Mouse (Mus musculus) inflammation-experienced regulatory T-cells, adult 6 months (primary cell): ENCODE data around the gene Kctd15. TPM values are rescaled to one million over a fixed set of nuclear protein-coding genes. Genes with fewer than 3 reads are reported as not detected.

Source experiments
- ATAC-seq: one replicate; pipeline ENCODE4 v1.8.0; 2017
- polyA plus RNA-seq, 3 experiments: library from polyadenylated mRNA; unstranded; fragments of 100-300 nt; shearing (Covaris generic); gene quantifications; one replicate each; pipeline ENCODE4 v1.2.1; 2017

Kctd15 gene
- polyA plus RNA-seq, 3 experiments from 2014 or later = not detected

DNA sequence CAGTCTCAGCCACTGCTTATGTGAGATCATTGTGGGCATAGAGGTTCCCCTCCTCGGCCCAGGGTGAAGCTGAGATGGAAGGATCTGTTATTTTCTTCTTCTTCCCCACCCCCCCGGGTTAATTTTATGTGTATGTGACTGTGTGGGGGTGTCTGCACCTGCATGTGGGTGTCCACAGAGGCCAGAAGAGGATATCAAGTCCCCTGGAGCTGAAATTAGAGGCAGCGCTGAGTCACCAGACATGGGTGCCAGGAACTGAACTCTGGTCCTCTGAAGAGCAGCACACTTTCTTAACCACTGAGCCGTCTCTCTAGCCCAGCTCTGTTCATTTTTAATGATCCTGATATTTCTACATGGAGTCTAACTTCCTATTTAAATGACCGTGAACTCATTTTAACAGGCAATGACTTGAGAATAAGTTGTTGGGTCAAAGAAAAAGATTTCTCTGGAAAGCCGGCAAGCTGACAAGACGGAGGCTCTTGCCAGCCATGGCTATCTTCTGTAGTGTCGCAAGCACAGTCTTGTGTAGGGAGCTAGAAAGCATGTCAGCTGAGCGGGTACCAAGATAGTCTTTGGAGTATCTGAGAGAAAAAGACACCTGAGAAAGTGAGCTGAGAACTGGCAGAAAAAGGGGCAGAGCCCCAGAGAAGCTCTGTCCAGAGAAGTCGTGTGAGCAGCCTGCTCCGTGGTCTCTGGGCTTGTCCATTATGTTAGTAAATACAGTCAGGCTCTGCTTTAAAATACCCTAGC is 38.2 kb downstream of the Kctd15 start:
- ATAC-seq = no peak

DNA sequence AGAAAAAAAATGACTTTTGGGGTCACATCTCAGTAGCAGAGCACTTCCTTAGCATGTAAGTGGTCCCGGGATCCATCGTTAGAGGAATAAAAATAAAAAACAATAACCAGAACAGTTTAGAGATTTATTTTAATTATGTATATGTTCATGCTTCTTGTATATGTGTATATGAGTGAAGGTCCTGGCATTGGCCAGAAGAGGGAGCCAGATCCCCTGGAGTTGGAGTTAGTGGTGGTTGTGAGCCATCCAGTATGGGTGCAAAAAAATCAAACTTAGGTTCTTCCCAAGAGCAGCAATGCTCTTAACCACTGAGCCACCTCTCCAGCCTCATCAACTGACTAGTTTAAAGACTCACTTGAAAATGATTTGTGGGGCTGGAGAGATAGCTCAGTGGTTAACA is 40.3 kb downstream of the Kctd15 start:
- ATAC-seq = no peak

DNA sequence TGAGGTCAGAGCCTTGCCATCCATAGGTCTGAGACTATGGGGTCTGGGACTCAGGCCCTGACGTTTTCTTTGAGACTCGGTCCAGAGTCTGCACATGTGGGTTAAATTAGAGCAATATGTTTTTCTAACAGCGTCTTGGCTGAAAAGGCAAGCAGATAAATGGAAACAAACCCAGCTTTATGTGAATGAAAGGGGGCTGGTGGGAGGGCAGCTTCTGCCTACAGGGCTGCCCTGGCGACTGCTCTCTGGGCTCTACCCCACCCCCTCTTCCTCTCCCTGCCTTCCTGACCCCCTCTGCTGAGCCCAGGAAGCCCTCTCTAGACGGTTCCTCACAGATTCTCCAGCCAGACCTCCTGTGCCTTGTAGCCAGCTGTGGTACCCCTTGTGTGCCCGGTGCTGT is 46.1 kb downstream of the Kctd15 start:
- no peak for ATAC-seq

DNA sequence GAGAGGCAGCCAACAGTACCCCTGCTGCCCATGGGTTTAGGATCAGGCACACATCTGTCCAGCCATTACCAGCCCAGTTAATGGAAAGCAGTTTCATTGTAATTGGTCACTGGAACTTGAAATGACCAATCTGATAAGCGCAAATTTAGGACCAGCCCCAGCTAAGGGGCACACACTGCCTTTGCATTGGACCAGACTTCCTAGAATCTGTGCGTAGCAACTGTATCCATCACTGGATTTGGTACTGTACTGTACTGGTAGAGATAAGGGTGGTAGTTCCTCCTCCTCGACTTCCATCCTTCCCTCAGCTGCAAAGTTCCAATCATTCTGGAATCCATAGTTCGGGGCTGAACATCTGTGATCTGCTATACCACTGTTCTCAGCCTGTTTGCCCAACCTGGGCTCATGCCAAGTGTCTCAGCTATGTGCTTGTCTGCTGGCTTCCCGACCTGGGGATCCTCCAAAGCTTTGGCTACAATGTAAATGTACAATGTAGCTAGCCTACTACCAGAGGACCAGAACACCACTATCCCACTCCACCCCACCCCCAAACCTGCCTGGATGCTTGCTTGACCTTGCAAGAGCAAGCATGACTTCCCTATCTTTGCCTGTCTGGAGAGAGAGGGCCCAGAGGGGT is 49.1 kb downstream of the Kctd15 start:
- ATAC-seq = no peak

DNA sequence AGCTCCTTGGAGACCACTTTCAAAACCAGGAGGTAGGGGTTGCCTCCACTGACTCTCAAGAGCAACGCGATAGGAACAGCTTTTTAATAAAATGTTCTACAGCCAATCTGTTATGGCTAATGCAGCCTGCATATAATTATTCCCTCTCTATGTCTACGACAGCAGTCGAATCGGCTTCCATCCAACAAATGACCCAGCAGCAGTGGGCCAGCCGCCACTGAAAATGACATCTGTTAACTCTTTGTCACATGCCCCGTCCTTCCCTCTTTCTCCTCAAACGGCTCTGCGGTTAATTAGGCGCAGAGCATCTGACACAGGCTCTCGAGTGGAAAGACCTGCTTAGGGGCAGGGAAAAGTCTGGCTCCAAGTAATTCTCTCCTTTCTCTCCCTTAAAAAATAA is 49.8 kb downstream of the Kctd15 start:
- no peak for ATAC-seq

DNA sequence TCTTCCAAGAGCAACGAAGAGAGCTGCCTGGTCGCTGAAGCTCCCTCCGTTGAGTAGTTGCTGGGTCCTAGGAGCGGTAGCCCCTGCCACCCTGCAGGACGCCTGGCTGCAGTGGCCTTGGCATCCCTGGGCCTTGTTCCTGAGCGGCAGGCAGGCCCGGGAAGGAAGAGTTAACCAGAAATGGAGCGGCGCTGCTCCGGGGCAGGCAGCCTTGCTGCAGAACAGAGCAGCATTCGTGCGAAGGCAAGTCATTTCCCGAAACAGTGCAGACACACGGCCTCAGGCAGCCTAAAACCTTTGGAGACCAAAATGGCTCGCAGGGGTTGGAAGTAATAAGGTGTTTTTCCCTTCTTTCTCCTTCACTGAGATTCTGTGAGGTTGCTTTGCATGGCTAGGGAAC is 50.5 kb downstream of the Kctd15 start:
- ATAC-seq = no peak

DNA sequence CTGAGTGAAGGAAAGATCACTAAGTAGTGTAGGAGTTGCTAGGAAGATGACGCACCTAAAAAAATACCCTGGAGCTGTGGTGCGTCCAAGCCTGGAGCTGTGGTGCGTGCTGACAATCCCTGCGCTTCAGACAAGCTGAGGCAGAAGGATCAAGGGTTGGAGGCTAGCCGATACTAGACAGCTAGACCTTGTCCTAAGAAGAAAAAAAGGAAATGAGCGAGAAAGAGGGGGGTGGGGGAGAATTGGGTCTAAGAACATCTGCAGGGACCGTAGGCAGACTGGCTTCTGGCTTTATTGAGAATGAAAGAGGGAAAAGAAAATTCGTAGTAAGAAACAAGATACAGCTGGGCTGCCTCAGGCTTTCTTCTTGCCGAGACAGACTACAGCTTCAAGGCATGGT is 58.0 kb downstream of the Kctd15 start:
- ATAC-seq = no peak

DNA sequence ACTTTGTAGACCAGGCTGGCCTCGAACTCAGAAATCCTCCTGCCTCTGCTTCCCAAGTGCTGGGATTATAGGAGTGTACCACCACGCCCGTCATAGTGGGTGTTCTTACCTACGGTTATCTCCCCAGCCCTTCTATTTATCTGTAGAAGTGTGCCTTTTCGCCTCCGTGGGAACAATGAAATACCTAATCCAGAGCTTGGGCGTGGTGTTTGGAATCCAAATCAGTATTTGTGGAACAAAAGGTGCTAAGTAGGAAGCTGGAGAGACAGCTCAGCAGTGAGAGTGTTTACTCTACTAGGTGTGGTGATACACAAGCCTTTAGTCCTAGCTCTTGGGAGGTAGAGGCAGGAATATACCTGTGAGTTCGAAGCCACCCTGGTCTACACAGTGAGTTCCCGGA is 58.5 kb downstream of the Kctd15 start:
- no peak for ATAC-seq

DNA sequence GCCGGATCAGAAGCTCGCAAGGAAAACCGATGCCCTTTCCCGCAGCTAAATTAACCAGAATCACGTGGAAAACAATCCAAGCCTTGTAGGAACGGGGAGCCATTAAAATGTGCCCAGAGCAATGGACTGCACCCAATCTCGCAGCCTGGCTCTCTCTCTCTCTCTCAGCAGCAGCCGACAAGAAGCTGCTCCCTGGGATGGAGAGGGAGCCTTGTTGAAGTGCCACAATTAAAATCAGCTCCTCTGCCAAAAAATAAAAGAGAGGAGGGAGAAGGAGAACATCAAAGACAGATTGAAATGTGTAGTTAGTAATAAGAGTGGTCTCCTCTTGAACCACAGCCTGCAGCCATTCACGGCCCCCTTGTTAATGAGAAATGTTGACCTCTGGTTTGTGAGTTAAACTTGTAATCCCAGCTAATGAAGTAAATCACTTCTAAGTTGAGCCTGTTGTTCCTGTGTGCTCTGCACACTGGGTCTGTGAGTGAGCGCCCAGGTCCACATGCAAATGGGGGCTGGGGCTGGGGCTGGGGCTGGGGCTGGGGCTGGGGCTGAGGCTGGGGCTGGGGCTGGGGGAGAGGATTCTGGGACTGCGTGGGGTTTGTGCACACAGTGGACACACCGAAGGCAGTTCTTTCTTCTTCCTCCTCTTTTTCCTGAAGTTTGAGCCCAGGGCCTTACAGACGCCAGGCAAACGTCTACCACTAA is 59.8 kb downstream of the Kctd15 start:
- no peak for ATAC-seq

DNA sequence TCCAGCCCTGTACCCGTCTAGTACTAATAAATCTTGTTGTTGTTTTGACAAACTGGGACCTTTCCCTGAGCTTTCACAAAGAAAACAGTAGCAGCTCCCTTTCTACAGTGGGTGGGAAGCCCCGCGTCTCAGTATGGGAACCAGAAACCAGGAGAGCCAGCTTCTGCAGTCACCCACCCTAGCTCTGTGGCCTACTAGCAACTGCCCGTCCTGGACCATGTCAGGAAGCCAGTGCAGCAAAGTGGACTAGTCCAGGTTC is 61.3 kb downstream of the Kctd15 start:
- ATAC-seq = no peak

DNA sequence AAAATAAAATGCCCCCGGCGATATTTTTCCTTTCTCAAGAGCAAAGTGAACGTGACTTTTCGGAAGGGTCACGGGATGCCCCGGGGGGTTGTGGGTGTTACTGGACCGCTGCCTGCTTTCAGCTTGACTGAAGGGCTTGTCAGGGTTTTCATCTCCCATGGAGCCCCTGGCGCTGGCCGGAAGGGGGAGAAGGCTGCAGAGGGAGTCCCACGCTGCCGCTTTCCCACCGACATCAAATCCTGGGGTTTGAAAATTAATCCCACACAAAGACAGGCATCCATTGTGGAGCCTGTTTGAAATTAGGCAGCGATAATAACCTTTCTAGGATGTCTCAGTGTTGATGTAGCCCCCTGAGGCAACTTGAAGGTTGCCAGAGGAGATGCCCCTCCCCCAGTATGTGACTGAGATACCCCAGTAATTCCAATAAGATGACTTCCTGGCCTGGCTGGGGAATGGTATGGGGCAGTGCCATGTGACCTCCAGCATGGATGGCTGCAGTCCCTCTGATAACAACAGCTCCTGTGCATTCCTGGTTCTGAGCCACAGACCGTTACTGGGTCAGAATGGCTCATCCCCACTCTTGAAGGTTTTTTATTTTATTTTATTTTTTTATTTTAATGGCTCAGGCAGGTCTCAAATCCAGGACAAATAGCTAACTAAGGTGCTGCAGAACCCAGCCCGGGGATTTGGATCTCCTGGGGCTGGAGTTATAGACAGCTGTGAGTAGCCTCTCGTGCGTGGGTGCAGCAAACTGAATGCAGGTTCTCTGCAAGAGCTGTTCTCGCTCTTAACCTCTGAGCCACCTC is 61.8 kb downstream of the Kctd15 start:
- no peak for ATAC-seq

DNA sequence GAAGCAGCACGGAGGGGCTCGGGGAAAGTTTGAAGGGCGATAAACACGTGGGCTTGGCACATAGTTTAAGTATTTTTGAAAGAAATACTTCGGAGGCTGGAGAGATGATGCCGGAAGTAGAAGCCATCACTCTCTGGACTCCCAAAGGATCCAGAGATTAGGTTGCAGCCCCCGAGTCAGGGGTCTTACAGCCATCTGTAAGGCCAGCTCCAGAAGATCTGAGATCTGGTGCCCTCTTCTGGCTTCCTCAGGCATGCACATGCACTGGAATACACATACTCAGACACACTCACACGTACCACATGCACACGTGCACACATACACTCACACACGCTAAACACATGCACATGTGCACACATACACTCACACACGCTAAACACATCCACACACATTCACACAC is 65.8 kb downstream of the Kctd15 start:
- ATAC-seq = no peak

Other genes with a start within 250 kb of the Kctd15 start
- not detected for gene Chst8, start 156.0 kb upstream of the Kctd15 start, polyA plus RNA-seq